Mouse (Mus musculus) CD4-positive, CD25-positive, alpha-beta regulatory T cell, adult 2 months (primary cell): ENCODE measurements at regions not wholly inside any gene's neighbourhood (a gene's known extent, or its start where the extent isn't known, plus 50 kb on each side); places are given as distances from the start of the nearest gene placed in this dataset.

Source experiments
- DNase-seq: peaks from one replicate; pipeline ENCODE4 v3.0.0-alpha.2; 2012; ENCODE audit warnings: low read depth, low spot score

DNA sequence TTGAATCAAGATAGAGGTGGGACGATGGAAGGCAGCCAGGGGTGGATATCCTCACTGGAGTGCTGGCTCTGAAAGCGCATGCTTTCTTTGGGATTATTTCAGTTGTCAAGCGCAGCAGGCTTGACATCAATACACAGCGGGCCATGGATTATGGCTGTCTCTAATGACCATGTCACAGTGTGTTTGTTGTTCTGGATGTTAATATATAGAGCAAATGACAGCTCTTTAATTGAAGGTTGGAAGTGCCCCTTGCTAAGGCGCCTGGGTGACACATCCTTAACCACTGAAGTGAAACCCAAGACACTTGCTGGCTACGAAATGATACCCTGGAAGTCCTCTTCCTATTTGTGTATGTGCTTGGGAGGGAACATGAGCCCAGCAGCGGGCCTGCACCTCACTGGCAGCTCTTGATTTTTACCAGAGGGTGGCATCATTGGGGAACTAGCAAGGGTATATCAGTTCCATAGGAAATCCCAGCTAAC, 200.5 kb upstream of the Rasgrp1 start:
- no peak for DNase-seq

DNA sequence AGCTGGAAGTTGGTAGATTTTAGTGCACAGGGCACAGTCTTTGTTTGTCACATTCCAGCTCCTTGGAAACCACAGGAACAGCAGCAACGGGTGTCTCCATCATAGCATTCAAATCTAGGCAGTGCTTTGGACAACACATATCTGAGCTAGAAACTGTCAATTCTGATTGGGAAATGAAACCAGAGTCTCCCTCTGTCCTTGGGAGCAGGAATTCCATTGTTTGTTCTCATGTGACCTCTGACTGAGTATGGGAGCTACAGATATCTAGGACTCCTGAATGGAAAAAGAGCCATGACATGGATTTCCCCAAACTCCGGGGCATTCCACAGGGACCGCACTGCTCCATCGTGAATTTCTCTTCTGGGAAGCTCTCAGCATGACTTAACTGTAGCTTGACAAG, 205.5 kb upstream of the Rasgrp1 start:
- DNase-seq: no peak

- DNase-seq: no peak
These were observed 213.5 kb upstream of the Rasgrp1 start for GRCm38 (mm10) chr2:117556301-117556700.

GRCm38 (mm10) chr2:117570987-117571386, 228.2 kb upstream of the Rasgrp1 start:
- no peak for DNase-seq

DNA sequence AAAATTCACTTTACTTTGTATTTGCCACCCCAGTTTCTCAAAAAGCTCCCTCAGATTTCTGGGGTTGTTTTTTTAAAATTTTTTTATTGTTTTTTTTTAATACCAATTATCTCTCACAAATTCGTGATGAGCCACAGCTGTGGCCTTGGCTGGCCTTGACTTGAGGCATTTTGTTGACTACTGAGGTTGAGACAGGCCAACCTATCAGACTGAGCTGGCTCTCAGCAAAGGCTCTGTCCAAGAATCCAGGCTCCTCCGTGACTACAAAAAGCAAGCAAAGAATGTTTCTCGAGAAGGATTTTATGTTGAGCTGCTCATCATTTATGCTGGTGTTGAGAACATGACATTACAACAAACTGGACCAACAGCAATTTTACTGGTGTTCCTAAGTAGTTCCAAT, 244.6 kb upstream of the Rasgrp1 start:
- no peak for DNase-seq

GRCm38 (mm10) chr2:117595028-117595427, 252.2 kb upstream of the Rasgrp1 start:
- DNase-seq: no peak

DNA sequence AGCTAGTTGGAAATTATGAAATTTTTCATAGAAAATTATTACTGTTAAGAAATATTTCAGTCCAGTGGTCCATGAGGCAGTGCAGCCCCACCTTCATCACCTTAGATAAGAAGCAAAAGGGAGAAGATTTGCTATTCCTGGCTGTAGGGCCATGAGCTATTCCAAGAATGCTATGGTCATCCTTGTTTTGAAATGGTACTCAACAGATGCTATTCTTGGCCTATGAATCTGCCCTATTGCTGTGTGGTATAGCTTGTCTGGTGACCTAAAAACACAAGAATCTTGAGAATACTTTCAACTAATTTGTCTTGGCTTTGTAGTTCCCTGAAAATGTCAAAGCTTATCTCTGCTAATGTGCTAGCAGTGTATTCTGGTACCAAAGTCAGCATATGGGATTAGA, 254.8 kb upstream of the Rasgrp1 start:
- DNase-seq: no peak

DNA sequence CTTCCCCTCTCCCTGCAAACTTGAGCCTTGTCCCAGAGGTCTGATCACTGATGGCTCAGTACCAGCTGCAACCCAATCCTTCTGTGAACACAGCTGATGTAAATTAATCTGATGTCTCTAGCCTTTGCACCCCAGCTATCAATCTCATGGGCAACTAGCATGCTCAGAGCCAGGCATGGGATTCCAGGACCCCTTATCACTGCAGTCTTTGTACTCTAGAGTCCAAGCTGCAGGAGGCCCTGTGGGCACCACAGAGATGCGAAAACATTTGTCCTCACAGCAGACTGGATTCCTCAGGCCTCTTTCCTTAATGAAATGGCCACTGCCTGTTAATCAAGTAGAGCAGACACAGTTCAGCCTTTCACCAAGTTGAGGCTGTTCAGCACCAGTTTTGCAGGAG, 272.0 kb upstream of the Rasgrp1 start:
- DNase-seq: no peak

DNA sequence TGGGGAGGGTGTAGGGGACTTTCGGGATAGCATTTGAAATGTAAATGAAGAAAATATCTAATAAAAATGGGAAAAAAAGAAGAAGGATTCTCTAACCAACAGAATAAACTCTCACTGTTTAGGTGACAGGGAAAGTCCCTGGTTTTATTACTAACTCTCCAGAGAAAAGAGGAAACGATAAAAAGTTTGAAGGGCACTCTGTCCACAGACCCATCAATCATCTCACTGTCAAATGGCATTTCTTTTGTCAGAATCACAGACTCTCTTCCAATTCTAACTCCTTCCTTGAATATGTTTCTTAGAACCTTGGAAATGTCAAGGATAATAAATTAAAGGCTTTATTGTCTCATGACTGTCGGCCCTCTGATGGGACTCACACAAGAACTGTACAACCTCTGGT, 275.3 kb upstream of the Rasgrp1 start:
- no peak for DNase-seq

DNA sequence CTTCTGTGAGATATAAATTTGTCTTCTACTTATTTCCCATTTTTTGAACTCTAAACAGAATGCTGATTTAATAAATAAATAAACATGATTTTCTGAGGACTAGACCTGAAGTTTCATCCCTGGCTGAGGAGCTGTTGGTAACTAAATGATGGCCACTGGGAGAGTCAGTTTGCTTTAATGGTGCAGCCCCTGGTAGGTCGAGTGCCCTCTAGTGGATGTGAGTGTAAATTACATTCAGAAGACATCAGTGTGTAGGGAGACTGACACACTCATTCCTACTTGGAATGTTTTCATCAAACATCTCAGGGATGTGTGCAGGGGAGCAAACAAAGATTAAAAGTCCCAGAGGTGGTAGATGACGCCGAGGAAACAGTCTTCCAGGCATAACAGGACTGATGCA, 281.2 kb upstream of the Rasgrp1 start:
- peak; percentile 53 for DNase-seq

DNA sequence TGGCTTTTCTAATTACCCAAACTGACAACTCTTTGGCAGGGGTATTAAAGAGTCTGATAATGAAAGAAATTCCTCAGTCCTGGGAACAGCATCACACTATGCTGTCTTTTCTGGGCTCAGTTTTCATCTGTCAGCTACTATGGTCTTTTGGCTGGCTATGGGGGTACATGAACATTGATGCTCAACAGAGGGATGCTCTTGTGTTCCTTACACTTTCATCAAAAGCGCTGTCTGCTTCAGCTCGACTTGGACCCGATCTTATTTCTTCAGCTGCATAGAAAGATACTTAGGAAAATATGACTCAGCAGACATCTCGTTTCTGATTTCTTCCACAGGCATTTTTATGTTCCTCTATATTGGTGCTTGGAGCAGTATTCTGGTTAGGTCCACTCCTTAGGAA, 292.1 kb upstream of the Rasgrp1 start:
- DNase-seq: no peak

DNA sequence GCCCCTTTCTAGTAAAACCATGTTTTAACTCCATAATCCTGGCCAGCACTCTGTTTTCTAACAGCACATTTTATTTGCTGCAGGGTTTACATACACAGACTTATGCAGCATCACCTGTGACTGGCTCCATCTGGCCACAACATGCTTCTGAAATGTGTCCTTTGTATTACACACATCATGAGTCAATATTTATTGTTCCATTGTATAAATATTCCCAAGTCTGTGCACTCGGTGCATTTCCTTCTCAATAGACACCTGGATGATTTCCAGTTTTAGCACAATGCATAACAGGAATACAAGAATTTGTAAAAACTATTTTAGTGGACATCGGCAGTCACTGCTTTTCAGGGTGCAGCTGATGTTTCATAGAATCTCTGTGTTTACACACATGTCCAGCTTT, 294.6 kb upstream of the Rasgrp1 start:
- DNase-seq: no peak

DNA sequence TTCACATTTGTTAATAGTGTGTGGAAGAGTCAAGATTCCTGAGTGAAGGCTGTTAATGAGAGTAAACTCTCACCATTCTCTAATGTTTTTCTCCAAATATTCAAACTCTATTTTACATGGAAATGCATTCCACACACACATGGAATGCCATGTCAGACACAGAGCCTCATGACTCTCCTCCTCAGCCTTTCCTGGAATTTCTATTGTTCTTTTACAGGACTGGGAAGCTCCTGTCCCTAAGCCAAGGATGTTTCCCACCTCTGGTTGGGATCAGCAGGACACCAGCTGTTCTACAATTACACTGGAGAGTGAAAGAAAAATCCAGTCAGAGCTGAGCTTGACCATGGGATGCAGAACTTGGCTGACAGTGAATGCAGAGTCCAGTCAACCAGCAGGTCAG, 309.3 kb upstream of the Rasgrp1 start:
- DNase-seq: no peak

- no peak for DNase-seq
These were observed 309.8 kb upstream of the Rasgrp1 start for GRCm38 (mm10) chr2:117652647-117653046.

- no peak for DNase-seq
These were observed 313.9 kb upstream of the Rasgrp1 start for GRCm38 (mm10) chr2:117656546-117657175.

DNA sequence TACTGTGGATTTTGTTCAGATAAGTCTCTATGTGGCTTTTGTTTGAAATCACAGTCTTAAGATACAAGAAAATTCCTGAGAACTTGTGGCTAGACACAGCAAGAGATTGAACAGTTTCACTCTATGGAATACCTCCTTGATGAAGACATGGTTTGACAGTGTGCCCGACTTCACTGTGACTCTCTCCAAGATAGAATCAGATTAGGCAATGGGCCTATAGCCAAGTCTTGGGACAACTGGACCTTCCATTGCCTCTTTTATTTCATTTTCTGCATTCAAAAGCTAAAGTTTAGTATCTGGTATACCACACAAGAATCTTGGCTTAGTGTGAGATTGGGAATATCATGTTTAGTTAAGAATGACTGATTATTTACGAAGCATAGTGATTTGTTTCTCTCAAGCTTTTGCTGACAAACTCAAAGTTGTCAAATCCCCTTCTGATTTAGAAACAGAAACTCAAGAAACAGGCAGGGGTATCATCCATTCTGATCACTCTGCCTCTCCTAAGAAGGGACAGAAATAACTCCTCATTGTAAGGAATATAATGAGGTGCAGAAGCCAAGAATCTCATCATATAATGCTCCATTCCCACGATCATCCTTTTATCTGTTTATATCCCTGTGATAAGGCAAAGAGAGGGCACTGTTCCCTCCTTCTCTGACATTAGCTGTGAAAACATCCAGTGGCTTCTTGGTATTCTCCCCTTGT, 317.6 kb upstream of the Rasgrp1 start:
- DNase-seq: no peak

DNA sequence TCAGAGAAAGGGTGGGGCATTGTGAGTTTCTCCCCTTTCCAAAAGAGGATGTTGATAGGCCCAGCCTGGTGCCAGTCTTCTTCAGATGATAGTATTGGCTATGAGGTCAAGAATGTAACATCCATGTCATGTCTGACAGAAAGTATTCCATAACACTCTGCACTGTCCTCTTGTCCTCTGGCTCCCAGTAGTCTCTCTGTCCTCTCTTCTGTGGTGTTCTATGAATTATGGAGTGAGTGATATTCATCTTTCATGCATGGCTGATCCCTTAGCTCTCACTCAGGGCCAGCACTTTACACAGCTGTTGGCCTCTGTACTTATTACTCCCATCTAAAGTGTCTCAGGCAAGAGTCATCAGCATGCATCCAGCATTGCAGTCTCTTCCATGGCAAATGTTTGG, 319.9 kb upstream of the Rasgrp1 start:
- DNase-seq: no peak

DNA sequence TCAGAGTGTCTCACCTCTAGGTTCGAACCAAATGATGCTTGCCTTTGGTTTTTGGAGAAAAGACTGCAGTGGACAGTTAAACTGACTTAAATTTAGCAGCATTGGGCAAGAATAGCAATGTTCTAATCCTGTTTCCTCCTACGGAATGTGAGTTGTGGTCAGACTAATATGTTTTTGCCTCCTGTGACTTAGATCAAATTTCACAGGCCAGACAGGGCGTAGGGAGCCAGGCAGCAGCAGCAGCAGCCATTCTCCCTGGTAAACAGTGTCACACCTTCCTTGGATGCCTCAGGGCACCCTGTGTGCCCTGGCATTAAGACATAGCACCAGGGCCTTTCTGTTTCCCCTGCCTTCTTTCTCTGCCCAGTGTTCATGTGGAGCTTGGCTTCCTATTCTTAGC, 323.7 kb upstream of the Rasgrp1 start:
- DNase-seq: no peak

- no peak for DNase-seq
These were observed 325.3 kb upstream of the Rasgrp1 start for GRCm38 (mm10) chr2:117668137-117668536.

DNA sequence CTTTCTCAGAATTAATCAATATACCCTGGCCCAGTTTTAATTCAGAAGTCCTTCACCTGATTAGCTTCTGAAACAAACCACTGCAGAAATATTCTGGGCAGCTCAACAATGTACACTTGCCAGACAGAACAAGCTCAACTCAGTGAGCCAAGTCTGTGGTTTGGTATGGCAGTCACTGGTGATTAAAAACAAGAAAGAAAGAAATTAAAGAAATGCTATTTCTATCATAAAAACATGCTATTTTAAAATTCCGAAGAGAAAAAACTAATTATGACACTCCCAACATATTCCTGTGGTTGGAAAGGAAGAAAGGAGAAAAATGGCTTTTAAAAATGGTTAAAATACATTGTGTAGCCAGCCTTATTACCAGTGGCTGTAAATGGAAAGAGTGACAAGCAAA, 332.1 kb upstream of the Rasgrp1 start:
- no peak for DNase-seq

- no peak for DNase-seq
These were observed 335.8 kb upstream of the Rasgrp1 start for GRCm38 (mm10) chr2:117678650-117679049.

DNA sequence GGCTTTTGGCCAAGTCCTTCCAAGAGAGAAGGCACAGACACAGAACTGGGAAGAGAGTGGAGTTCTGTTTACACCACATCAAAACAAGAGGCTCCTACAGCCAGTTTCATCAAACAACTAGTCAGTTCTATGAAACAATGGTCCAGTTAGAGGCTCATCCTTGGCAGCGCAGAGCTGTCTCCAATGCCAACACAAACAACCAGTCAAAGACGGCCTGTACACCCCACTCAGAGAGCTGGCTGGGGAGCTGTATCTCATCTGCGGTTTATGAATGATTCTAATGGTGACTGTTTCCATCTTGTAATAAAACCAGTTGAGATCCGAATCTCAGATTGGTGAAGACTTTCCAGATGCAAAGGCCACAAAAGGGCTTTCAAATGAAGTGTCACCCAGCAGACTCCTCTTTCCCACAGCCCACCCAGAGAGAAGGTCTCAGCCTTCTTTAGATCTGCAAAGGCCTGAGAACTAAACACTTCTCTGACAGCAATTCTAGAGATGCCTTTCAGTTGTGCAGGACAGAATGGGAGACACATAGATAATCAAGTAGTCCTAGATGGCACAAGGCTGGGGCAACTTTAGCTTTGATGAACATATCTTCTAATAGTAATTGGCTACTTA, 343.1 kb upstream of the Rasgrp1 start:
- no peak for DNase-seq

- no peak for DNase-seq
These were observed 350.7 kb upstream of the Rasgrp1 start for GRCm38 (mm10) chr2:117693537-117693936.
